Mouse (Mus musculus) brain, embryonic 14.5 days (tissue): ENCODE data around the gene Hectd2.

Experiments used
- CTCF ChIP-seq: fragments of 200-500 bp; IDR thresholded peaks from 2 replicates; pipeline ENCODE4 v1.5.1; 2012; ENCODE audit warnings: inconsistent platforms, mild to moderate bottlenecking, moderate library complexity, borderline replicate concordance; ENCODE audit not compliant: insufficient read depth, insufficient read length; ENCODE audit errors: extremely low read depth
- POLR2A ChIP-seq: fragments of 200-500 bp; IDR thresholded peaks from 2 replicates; pipeline ENCODE4 v1.6.1; 2012; ENCODE audit warnings: mild to moderate bottlenecking, inconsistent platforms, borderline replicate concordance; ENCODE audit not compliant: poor library complexity, insufficient read depth, insufficient read length, severe bottlenecking; ENCODE audit errors: extremely low read depth

- TF ChIP-seq CTCF: no peak
- no peak for TF ChIP-seq POLR2A
These were observed 91.0 kb downstream of the Hectd2 start for GRCm38 (mm10) chr19:36645308-36645889.
